Mouse (Mus musculus): Measurements from ENCODE around the gene Ank2. TPM values are rescaled to one million over a fixed set of nuclear protein-coding genes. Genes with fewer than 3 reads are reported as not detected.
"Not testable (repeated sequence)": the region's sequence is repeated elsewhere in the genome, so short reads cannot be mapped to it uniquely, and the experiment has no call there.

Ank2 gene
- polyA plus RNA-seq, 1 experiment from 2014 or later: 16.6 TPM

- Histone ChIP-seq H3K9ac (ENCODE audit: low read length) (no peak overlapping the region), H3K27me3 (ENCODE audit: control insufficient read depth, insufficient read depth, low read length) (no peaks in the 10 kb centered on the region), H3K27ac (replicated peaks; ENCODE audit: low read depth, low read length) (no peak overlapping the region), H3K9me3 (ENCODE audit: control insufficient read depth, low read length) (no peaks in the 10 kb centered on the region), H3K4me2 (ENCODE audit: low read depth, severe bottlenecking) (no peak overlapping the region), H3K36me3 (ENCODE audit: control insufficient read depth, insufficient read depth, low read length) (no peaks in the 10 kb centered on the region), H3K4me3 (ENCODE audit: low read depth, low read length) (no peak overlapping the region), H3K4me1 (ENCODE audit: control insufficient read depth, insufficient read depth, low read length) (no peaks in the 10 kb centered on the region)
- 70% methylated on average over 15 of the region's 15 CpGs for WGBS
- DNase-seq (ENCODE audit: low spot score): no peak
- no peak for ATAC-seq (ENCODE audit: insufficient number of reproducible peaks, low FRiP score, low TSS enrichment, low read depth)
Measured at GRCm38 (mm10) chr3:127507878-127508783, 9.0 kb upstream of the Ank2 start.

GRCm38 (mm10) chr3:127498197-127498741 lies 881 bp downstream of the Ank2 start:
- peak overlapping the region; percentile 100 for H3K4me2 ChIP-seq (ENCODE audit: low read depth, severe bottlenecking)
- H3K9me3 ChIP-seq (ENCODE audit: control insufficient read depth, low read length): no peaks in the 10 kb centered on the region
- H3K4me1 ChIP-seq (ENCODE audit: control insufficient read depth, insufficient read depth, low read length): peaks cover 8% of the 10 kb centered on the region; the same call in 1 of the 2 replicates
- 1% methylated on average over 23 of the region's 23 CpGs for WGBS
- ATAC-seq (ENCODE audit: insufficient number of reproducible peaks, low FRiP score, low TSS enrichment, low read depth) (peak; percentile 77), DNase-seq (ENCODE audit: low spot score) (peak; percentile 51)
- H3K4me3 ChIP-seq (ENCODE audit: low read depth, low read length): peak overlapping the region; percentile 61
- H3K9ac ChIP-seq (ENCODE audit: low read length): peak overlapping the region; percentile 57
- no peak overlapping the region for H3K27ac ChIP-seq (replicated peaks; ENCODE audit: low read depth, low read length)
- no peaks in the 10 kb centered on the region for H3K36me3 ChIP-seq (ENCODE audit: control insufficient read depth, insufficient read depth, low read length)
- peaks cover 23% of the 10 kb centered on the region for H3K27me3 ChIP-seq (ENCODE audit: control insufficient read depth, insufficient read depth, low read length)

- ATAC-seq (ENCODE audit: insufficient number of reproducible peaks, low FRiP score, low TSS enrichment, low read depth): no peak
- H3K27me3 ChIP-seq (ENCODE audit: control insufficient read depth, insufficient read depth, low read length): peaks cover 2% of the 10 kb centered on the region; the same call in 1 of the 2 replicates
- no peaks in the 10 kb centered on the region for H3K9me3 ChIP-seq (ENCODE audit: control insufficient read depth, low read length)
- no peaks in the 10 kb centered on the region for H3K36me3 ChIP-seq (ENCODE audit: control insufficient read depth, insufficient read depth, low read length)
- H3K9ac ChIP-seq (ENCODE audit: low read length): no peak overlapping the region
- H3K4me1 ChIP-seq (ENCODE audit: control insufficient read depth, insufficient read depth, low read length): no peaks in the 10 kb centered on the region
- WGBS: 87% methylated on average over 3 of the region's 3 CpGs
- H3K27ac ChIP-seq (replicated peaks; ENCODE audit: low read depth, low read length): no peak overlapping the region
- no peak for DNase-seq (ENCODE audit: low spot score)
- H3K4me3 ChIP-seq (ENCODE audit: low read depth, low read length): no peak overlapping the region
- H3K4me2 ChIP-seq (ENCODE audit: low read depth, severe bottlenecking): no peak overlapping the region
Measured at GRCm38 (mm10) chr3:127492663-127493062, 6.5 kb downstream of the Ank2 start.

- DNase-seq (ENCODE audit: low spot score): no peak
- WGBS: 83% methylated on average over 7 of the region's 7 CpGs
Measured at GRCm38 (mm10) chr3:127487302-127487701, 11.8 kb downstream of the Ank2 start.

GRCm38 (mm10) chr3:127485174-127485573 lies 14.0 kb downstream of the Ank2 start:
- no peaks in the 10 kb centered on the region for H3K9me3 ChIP-seq (ENCODE audit: control insufficient read depth, low read length)
- 87% methylated on average over 10 of the region's 10 CpGs for whole genome bisulfite sequencing

More at GRCm38 (mm10) chr3:127487302-127487701, 11.8 kb downstream of the Ank2 start:
- H3K4me2 ChIP-seq (ENCODE audit: low read depth, severe bottlenecking): no peak overlapping the region
- no peak overlapping the region for H3K27ac ChIP-seq (replicated peaks; ENCODE audit: low read depth, low read length)
- no peaks in the 10 kb centered on the region for H3K9me3 ChIP-seq (ENCODE audit: control insufficient read depth, low read length)
- H3K9ac ChIP-seq (ENCODE audit: low read length): no peak overlapping the region
- no peaks in the 10 kb centered on the region for H3K27me3 ChIP-seq (ENCODE audit: control insufficient read depth, insufficient read depth, low read length)
- no peak for ATAC-seq (ENCODE audit: insufficient number of reproducible peaks, low FRiP score, low TSS enrichment, low read depth)
- H3K4me3 ChIP-seq (ENCODE audit: low read depth, low read length): no peak overlapping the region
- H3K36me3 ChIP-seq (ENCODE audit: control insufficient read depth, insufficient read depth, low read length): no peaks in the 10 kb centered on the region
- H3K4me1 ChIP-seq (ENCODE audit: control insufficient read depth, insufficient read depth, low read length): no peaks in the 10 kb centered on the region

GRCm38 (mm10) chr3:127481658-127482057 lies 17.5 kb downstream of the Ank2 start:
- Histone ChIP-seq H3K9me3 (ENCODE audit: control insufficient read depth, low read length) (no peaks in the 10 kb centered on the region), H3K4me1 (ENCODE audit: control insufficient read depth, insufficient read depth, low read length) (no peaks in the 10 kb centered on the region), H3K27me3 (ENCODE audit: control insufficient read depth, insufficient read depth, low read length) (no peaks in the 10 kb centered on the region), H3K4me2 (ENCODE audit: low read depth, severe bottlenecking) (no peak overlapping the region), H3K4me3 (ENCODE audit: low read depth, low read length) (no peak overlapping the region), H3K27ac (replicated peaks; ENCODE audit: low read depth, low read length) (no peak overlapping the region), H3K36me3 (ENCODE audit: control insufficient read depth, insufficient read depth, low read length) (no peaks in the 10 kb centered on the region), H3K9ac (ENCODE audit: low read length) (no peak overlapping the region)
- ATAC-seq (ENCODE audit: insufficient number of reproducible peaks, low FRiP score, low TSS enrichment, low read depth): no peak
- no peak for DNase-seq (ENCODE audit: low spot score)
- 72% methylated on average over 6 of the region's 6 CpGs for WGBS

More at GRCm38 (mm10) chr3:127485174-127485573, 14.0 kb downstream of the Ank2 start:
- Histone ChIP-seq H3K4me3 (ENCODE audit: low read depth, low read length) (no peak overlapping the region), H3K9ac (ENCODE audit: low read length) (no peak overlapping the region), H3K27ac (replicated peaks; ENCODE audit: low read depth, low read length) (no peak overlapping the region), H3K36me3 (ENCODE audit: control insufficient read depth, insufficient read depth, low read length) (no peaks in the 10 kb centered on the region), H3K4me2 (ENCODE audit: low read depth, severe bottlenecking) (no peak overlapping the region), H3K4me1 (ENCODE audit: control insufficient read depth, insufficient read depth, low read length) (no peaks in the 10 kb centered on the region), H3K27me3 (ENCODE audit: control insufficient read depth, insufficient read depth, low read length) (no peaks in the 10 kb centered on the region)
- DNase-seq (ENCODE audit: low spot score) (no peak), ATAC-seq (ENCODE audit: insufficient number of reproducible peaks, low FRiP score, low TSS enrichment, low read depth) (no peak)

DNA sequence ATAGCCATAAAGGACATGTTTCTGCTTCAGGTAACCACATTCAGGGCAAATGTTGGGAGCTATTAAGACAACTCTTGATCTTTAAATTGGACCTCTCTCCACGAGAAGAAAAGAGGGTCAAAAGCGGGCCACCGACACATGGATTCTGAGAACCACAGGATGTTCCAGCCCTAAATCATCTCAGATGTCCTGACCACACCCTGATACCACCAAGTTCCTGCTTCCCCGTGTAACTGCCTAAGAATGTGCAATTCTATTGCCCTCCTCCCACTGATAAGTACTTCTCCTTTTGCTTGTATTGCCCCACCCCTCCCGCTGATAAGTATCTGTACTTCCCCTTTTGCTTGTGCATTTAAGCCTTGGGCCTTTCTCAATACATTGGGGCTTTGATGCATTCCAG lies 18.8 kb downstream of the Ank2 start:
- DNase-seq (ENCODE audit: low spot score); H3K4me3 ChIP-seq (ENCODE audit: low read depth, low read length); ATAC-seq (ENCODE audit: insufficient number of reproducible peaks, low FRiP score, low TSS enrichment, low read depth); H3K9ac ChIP-seq (ENCODE audit: low read length); H3K36me3 ChIP-seq (ENCODE audit: control insufficient read depth, insufficient read depth, low read length); H3K4me1 ChIP-seq (ENCODE audit: control insufficient read depth, insufficient read depth, low read length); H3K4me2 ChIP-seq (ENCODE audit: low read depth, severe bottlenecking); H3K27ac ChIP-seq (replicated peaks; ENCODE audit: low read depth, low read length); H3K27me3 ChIP-seq (ENCODE audit: control insufficient read depth, insufficient read depth, low read length); H3K9me3 ChIP-seq (ENCODE audit: control insufficient read depth, low read length): not testable (repeated sequence)
- 68% methylated on average over 5 of the region's 5 CpGs for WGBS

DNA sequence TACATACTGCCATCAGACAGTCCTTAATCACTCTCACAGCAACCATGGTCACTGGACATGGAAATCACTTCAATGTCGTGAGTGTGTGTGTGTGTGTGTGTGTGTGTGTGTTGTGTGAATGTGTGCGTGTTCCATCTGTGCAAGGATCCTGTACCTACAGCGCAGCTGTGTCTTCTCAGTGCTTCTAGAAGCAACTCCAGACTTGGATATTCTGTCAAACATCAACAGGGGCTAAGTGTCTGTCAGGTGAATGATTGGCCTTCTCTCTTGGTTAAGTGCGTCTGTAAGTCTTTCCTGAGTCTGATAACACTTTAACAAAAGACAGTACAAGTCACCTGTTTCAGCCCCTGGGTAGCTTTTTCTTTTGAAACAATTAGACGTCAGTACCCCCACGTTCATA lies 25.0 kb downstream of the Ank2 start:
- no peaks in the 10 kb centered on the region for H3K4me1 ChIP-seq (ENCODE audit: control insufficient read depth, insufficient read depth, low read length)
- H3K9me3 ChIP-seq (ENCODE audit: control insufficient read depth, low read length): no peaks in the 10 kb centered on the region
- H3K9ac ChIP-seq (ENCODE audit: low read length): no peak overlapping the region
- no peaks in the 10 kb centered on the region for H3K27me3 ChIP-seq (ENCODE audit: control insufficient read depth, insufficient read depth, low read length)
- 82% methylated on average over 6 of the region's 6 CpGs for WGBS
- no peak overlapping the region for H3K4me2 ChIP-seq (ENCODE audit: low read depth, severe bottlenecking)
- DNase-seq (ENCODE audit: low spot score) (no peak), ATAC-seq (ENCODE audit: insufficient number of reproducible peaks, low FRiP score, low TSS enrichment, low read depth) (no peak)
- H3K36me3 ChIP-seq (ENCODE audit: control insufficient read depth, insufficient read depth, low read length): no peaks in the 10 kb centered on the region
- no peak overlapping the region for H3K27ac ChIP-seq (replicated peaks; ENCODE audit: low read depth, low read length)
- H3K4me3 ChIP-seq (ENCODE audit: low read depth, low read length): no peak overlapping the region

Measured in limb, embryonic 11.5 days (tissue).